Mouse (Mus musculus): Measurements from ENCODE around the gene Grm7.

DNA sequence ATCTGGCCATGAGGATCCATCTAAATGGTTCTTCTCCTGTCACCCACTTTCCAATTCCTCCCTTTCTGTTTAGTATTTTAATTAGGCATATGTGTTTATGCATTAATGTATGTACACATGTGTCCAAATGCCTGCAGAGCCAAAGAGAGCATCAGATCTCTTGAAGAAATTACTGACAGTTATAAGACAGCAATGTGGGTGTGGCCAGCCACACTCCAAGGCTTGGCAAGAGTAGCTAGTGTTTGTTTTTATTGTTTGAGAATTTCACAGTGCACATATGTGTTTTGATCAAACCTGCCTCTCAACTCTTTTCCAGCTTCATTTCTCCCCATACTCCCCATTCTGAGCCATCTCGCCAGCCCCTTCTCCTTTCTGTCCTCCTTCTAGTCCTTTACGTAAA lies 88.5 kb downstream of the Grm7 start:
- no peak for TF ChIP-seq MYOG (IDR thresholded peaks at IDR 0.05; ENCODE audit: control insufficient read depth in 1 of 3, insufficient read depth in 1 of 3, insufficient read length in 2 of 3, low read depth in 2 of 3)
- no peak for TF ChIP-seq POLR2AphosphoS2 (IDR thresholded peaks at IDR 0.05; ENCODE audit: insufficient read length, low read depth)
- TF ChIP-seq E2F4 (IDR thresholded peaks at IDR 0.05; ENCODE audit: insufficient read depth), result no peak
- no peak for TF ChIP-seq POLR2A (IDR thresholded peaks at IDR 0.05; ENCODE audit: insufficient read length, low read depth)
- TF ChIP-seq MAX (IDR thresholded peaks at IDR 0.05; ENCODE audit: low read depth), result no peak
- no peak for TF ChIP-seq REST (IDR thresholded peaks at IDR 0.05; ENCODE audit: insufficient read depth, insufficient read length)
- no peak for TF ChIP-seq USF1 (IDR thresholded peaks at IDR 0.05; ENCODE audit: low read depth)
- TF ChIP-seq TCF12 (IDR thresholded peaks at IDR 0.05; ENCODE audit: insufficient read depth, poor library complexity, severe bottlenecking), result no peak
- no peak for TF ChIP-seq TCF3 (IDR thresholded peaks at IDR 0.05; ENCODE audit: insufficient read length, low read depth)
- no peak for TF ChIP-seq SRF (IDR thresholded peaks at IDR 0.05; ENCODE audit: control insufficient read depth, insufficient read length, low read depth)
